Mouse (Mus musculus) lung, postnatal 0 days (tissue): Measurements from ENCODE around the gene Cpeb2. TPM values are rescaled to one million over a fixed set of nuclear protein-coding genes. Genes with fewer than 3 reads are reported as not detected.

ENCODE experiments used
- ATAC-seq: fragments of 200-750 bp; cut with Nextera tagmentation; 2 replicates; pipeline ENCODE4 v1.8.0; 2017; ENCODE audit warnings: moderate library complexity
- DNase-seq: peaks from one replicate; pipeline ENCODE4 v3.0.0-alpha.2; 2016; ENCODE audit warnings: low spot score
- H3K27ac ChIP-seq: fragments of 300-500 bp; sonication (generic); 2 replicates; pipeline ENCODE4 v1.5.1; 2014; ENCODE audit warnings: antibody characterized with exemption, mild to moderate bottlenecking, low read length, mixed read lengths
- H3K27me3 ChIP-seq: fragments of 300-500 bp; sonication (generic); replicated peaks from 2 replicates; pipeline ENCODE4 v1.6.1; 2014; ENCODE audit warnings: low read length, mixed read lengths; ENCODE audit not compliant: insufficient read depth
- H3K36me3 ChIP-seq: fragments of 300-500 bp; sonication (generic); 2 replicates; pipeline ENCODE4 v1.6.1; 2014; ENCODE audit warnings: low read length, mixed read lengths; ENCODE audit not compliant: insufficient read depth
- H3K4me1 ChIP-seq: fragments of 300-500 bp; sonication (generic); 2 replicates; pipeline ENCODE4 v1.6.1; 2014; ENCODE audit warnings: antibody characterized with exemption, low read depth, low read length, mixed read lengths; ENCODE audit not compliant: insufficient read depth
- H3K4me2 ChIP-seq: fragments of 300-500 bp; sonication (generic); replicated peaks from 2 replicates; pipeline ENCODE4 v1.6.1; 2014; ENCODE audit warnings: low read depth, mild to moderate bottlenecking, low read length, moderate library complexity, mixed read lengths
- H3K4me3 ChIP-seq: fragments of 300-500 bp; sonication (generic); 2 replicates; pipeline ENCODE4 v1.5.1; 2014; ENCODE audit warnings: low read depth, low read length
- H3K9ac ChIP-seq: fragments of 300-500 bp; sonication (generic); replicated peaks from 2 replicates; pipeline ENCODE4 v1.6.1; 2014; ENCODE audit warnings: low read depth, mild to moderate bottlenecking
- H3K9me3 ChIP-seq: fragments of 300-500 bp; sonication (generic); 2 replicates; pipeline ENCODE4 v1.6.1; 2016; ENCODE audit warnings: low read length, mixed read lengths
- CTCF ChIP-seq: IDR thresholded peaks from 2 replicates; pipeline ENCODE4 v1.5.1; 2016; ENCODE audit warnings: antibody characterized with exemption, mild to moderate bottlenecking
- EP300 ChIP-seq: IDR thresholded peaks from 2 replicates; pipeline ENCODE4 v1.6.1; 2016; ENCODE audit warnings: antibody characterized with exemption, mild to moderate bottlenecking, control low read depth
- WGBS: fragments of 180-500 bp; shearing (Covaris S2); extraction: QIAGEN DNeasy Blood & Tissue Kit; methylation state at CpG from one replicate; pipeline ENCODE4 v1.1.7; 2014; 5-methylcytosine and 5-hydroxymethylcytosine counted together
- polyA plus RNA-seq: library from polyadenylated mRNA; unstranded; fragments of >200 nt; fragmentation: Nextera tagmentation; extraction: Ambion mirVana; gene quantifications from 2 replicates; pipeline ENCODE4 v1.2.1, GENCODE M21; 2015

The Cpeb2 gene
- polyA plus RNA-seq, 1 experiment from 2014 or later = 2.1 TPM

DNA sequence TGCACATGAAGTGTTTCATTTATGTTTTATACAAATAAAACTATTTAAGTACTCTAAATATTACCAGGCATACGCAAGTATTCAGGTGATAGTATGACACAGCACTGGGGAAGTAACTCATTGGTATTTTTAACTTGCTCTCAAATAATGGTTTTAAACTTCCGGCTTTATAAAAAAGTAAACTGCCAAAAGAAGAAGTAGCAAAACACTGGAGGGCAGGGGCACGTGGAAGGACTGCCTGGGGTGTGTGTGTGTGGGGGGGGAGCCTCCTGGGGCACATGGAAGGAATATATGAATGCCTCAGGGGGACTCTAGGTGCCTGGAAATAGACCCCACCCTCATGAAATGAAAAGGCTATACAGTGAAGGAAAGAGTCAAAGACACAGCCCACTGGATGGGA is 46.8 kb downstream of the Cpeb2 start:
- Histone ChIP-seq H3K4me3 (no peak overlapping the region), H3K27me3 (no peaks in the 10 kb centered on the region), H3K27ac (no peak overlapping the region), H3K9ac (no peak overlapping the region), H3K4me1 (no peaks in the 10 kb centered on the region), H3K36me3 (peaks cover 3% of the 10 kb centered on the region; the same call in 1 of the 2 replicates), H3K9me3 (no peaks in the 10 kb centered on the region), H3K4me2 (no peak overlapping the region)
- ATAC-seq (no peak), DNase-seq (no peak)
- TF ChIP-seq CTCF (no peak), EP300 (no peak)
- 83% methylated on average over 3 of the region's 3 CpGs for WGBS

- Histone ChIP-seq H3K9ac (no peak overlapping the region), H3K27ac (no peak overlapping the region), H3K4me1 (no peaks in the 10 kb centered on the region), H3K27me3 (no peaks in the 10 kb centered on the region), H3K4me3 (no peak overlapping the region), H3K4me2 (no peak overlapping the region), H3K36me3 (peaks cover 6% of the 10 kb centered on the region; the same call in 1 of the 2 replicates), H3K9me3 (no peaks in the 10 kb centered on the region)
- no peak for TF ChIP-seq EP300
- 81% methylated on average over 12 of the region's 12 CpGs for WGBS
- ATAC-seq = no peak
- DNase-seq = no peak
These were observed 52.8 kb downstream of the Cpeb2 start for GRCm38 (mm10) chr5:43285756-43286155.

DNA sequence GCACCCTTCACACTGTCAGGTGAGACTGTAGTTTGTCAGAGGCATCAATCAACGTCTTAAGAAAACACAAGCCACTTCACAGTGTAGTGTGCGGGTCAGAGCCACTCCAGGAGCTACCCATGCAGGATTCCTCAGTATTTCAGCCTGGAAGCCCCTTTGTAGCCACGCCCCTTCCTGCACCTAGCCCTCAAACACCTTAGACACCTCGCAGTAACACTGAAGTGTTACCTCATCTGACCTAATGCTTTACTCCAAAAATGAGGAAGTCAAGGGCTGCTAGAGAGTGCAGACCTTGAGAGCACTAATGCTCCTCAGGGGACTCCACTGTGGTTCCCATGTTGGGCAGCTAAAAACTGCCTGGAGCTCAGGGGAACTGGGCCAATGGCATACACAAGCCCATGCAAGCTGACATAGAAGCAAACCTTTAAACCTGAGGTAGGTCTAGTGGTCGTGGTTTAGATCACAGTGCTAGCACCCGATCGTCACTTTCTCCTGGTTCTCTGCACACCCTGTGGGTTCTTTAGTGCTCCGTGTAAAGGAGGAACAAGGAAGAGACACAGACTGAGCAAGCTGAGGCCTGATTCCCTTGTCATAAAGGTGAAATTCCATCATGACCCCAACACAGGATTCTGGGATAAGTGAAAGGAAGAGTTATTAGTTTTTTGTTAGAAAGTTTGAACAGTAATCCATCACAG is 56.9 kb downstream of the Cpeb2 start:
- Histone ChIP-seq H3K27ac (no peak overlapping the region), H3K27me3 (no peaks in the 10 kb centered on the region), H3K4me2 (no peak overlapping the region), H3K4me3 (no peak overlapping the region), H3K9ac (no peak overlapping the region), H3K36me3 (0 out of 2 replicates have a peak, but pooled peaks cover 1% of the 10 kb centered on the region), H3K9me3 (no peaks in the 10 kb centered on the region), H3K4me1 (no peaks in the 10 kb centered on the region)
- peak; percentile 61 for DNase-seq
- WGBS = 53% methylated on average over 8 of the region's 8 CpGs
- no peak for TF ChIP-seq CTCF
- ATAC-seq = peak; percentile 92

DNA sequence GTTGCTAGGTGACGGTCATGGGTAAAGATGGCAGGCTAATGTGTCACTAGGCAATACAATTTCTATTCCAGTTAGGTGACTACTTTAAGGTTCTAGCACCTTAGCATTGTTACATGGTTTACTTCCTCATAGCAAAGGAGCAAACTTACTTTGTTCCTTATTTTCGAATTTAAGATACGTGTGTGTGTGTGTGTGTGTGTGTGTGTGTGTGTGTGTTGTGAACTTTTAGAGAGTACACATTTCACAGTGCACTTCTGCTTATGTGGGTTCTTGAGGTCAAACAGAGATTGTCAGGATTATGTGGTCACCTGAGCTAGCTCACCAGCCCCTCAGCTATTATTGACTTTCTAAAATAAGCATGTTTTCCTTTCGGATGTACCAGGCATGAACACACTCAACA is 60.2 kb downstream of the Cpeb2 start:
- Histone ChIP-seq H3K4me2 (no peak overlapping the region), H3K9ac (no peak overlapping the region), H3K27ac (no peak overlapping the region), H3K27me3 (no peaks in the 10 kb centered on the region), H3K4me1 (no peaks in the 10 kb centered on the region), H3K9me3 (no peaks in the 10 kb centered on the region), H3K4me3 (no peak overlapping the region), H3K36me3 (no peaks in the 10 kb centered on the region)
- DNase-seq = no peak
- 80% methylated on average over 4 of the region's 4 CpGs for WGBS
- no peak for TF ChIP-seq EP300
- TF ChIP-seq CTCF = no peak
- no peak for ATAC-seq

DNA sequence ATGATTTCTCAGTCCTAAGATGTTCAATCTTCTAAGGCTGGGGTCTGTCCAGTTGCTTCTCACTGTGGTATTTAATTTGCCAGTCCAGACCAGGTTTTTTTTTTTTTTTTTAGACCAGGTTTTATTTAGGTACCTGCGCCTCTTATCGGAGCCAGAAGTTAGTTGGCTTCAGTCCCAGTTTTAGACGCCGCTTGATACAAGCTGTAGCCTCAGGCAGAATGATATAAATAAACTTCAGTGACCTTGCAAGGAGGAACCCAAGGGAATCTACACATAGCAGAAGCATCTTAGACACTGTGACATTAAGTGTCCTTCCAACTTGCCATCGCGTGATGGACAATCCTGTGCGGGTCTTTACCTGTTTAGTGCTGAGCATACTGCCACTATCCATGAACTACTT is 64.5 kb downstream of the Cpeb2 start:
- Histone ChIP-seq H3K9ac (no peak overlapping the region), H3K36me3 (no peaks in the 10 kb centered on the region), H3K27me3 (no peaks in the 10 kb centered on the region), H3K27ac (no peak overlapping the region), H3K4me3 (no peak overlapping the region), H3K4me2 (no peak overlapping the region), H3K4me1 (no peaks in the 10 kb centered on the region), H3K9me3 (no peaks in the 10 kb centered on the region)
- peak; percentile 17 for DNase-seq
- TF ChIP-seq CTCF (no peak), EP300 (no peak)
- no peak for ATAC-seq
- 40% methylated on average over 7 of the region's 7 CpGs for WGBS

- Histone ChIP-seq H3K4me1 (no peaks in the 10 kb centered on the region), H3K9ac (no peak overlapping the region), H3K9me3 (no peaks in the 10 kb centered on the region), H3K4me3 (no peak overlapping the region), H3K27ac (no peak overlapping the region), H3K36me3 (no peaks in the 10 kb centered on the region), H3K27me3 (no peaks in the 10 kb centered on the region), H3K4me2 (no peak overlapping the region)
- no peak for TF ChIP-seq CTCF
- DNase-seq (no peak), ATAC-seq (no peak)
- WGBS = 52% methylated on average over 2 of the region's 2 CpGs
These were observed 66.0 kb downstream of the Cpeb2 start for GRCm38 (mm10) chr5:43298975-43299374.

DNA sequence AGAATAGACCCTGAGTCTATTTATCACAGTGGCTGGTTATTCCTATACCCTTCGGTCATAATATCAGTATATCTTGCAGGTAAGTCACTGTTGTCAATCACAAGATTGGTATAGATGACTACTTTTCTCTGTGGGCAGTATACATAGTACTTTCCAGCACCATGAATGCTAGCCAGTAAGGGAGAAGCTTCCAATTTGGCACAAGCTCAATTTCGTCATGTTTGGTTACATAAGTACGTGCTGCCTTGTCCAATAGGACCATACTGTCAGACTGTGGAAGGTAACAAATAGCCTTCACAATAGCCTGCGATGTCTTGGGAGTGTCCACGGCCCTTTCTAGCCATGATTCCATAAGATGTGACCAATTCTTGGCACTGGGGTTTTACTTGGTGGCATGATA is 67.1 kb downstream of the Cpeb2 start:
- TF ChIP-seq EP300 (no peak), CTCF (no peak)
- DNase-seq (no peak), ATAC-seq (no peak)
- Histone ChIP-seq H3K9ac (no peak overlapping the region), H3K27me3 (no peaks in the 10 kb centered on the region), H3K4me2 (no peak overlapping the region), H3K36me3 (no peaks in the 10 kb centered on the region), H3K4me1 (no peaks in the 10 kb centered on the region), H3K9me3 (no peaks in the 10 kb centered on the region), H3K4me3 (no peak overlapping the region), H3K27ac (no peak overlapping the region)
- 83% methylated on average over 5 of the region's 5 CpGs for WGBS
